Mouse (Mus musculus) c-Kit-negative CD71-positive TER-119-positive erythroid progenitor cells, embryonic 14.5 days (primary cell): ENCODE data around the gene Ebf1.

ENCODE experiments used
- DNase-seq: peaks from one replicate; pipeline ENCODE4 v3.0.0-alpha.2; 2013; ENCODE audit warnings: low read depth, low spot score

Ebf1 gene

GRCm38 (mm10) chr11:44837592-44837991 is 220.5 kb downstream of the Ebf1 start:
- DNase-seq: no peak

GRCm38 (mm10) chr11:44841127-44842056 is 224.3 kb downstream of the Ebf1 start:
- no peak for DNase-seq

GRCm38 (mm10) chr11:44851874-44852273 is 234.8 kb downstream of the Ebf1 start:
- no peak for DNase-seq

- DNase-seq: no peak
These were observed 235.8 kb downstream of the Ebf1 start for GRCm38 (mm10) chr11:44852921-44853320.

- DNase-seq: no peak
These were observed 237.4 kb downstream of the Ebf1 start for GRCm38 (mm10) chr11:44854496-44854895.

- DNase-seq: no peak
These were observed 244.0 kb downstream of the Ebf1 start for GRCm38 (mm10) chr11:44861108-44861507.

- DNase-seq: no peak
These were observed 246.8 kb downstream of the Ebf1 start for GRCm38 (mm10) chr11:44863910-44864309.

GRCm38 (mm10) chr11:44866476-44867149 is 249.5 kb downstream of the Ebf1 start:
- DNase-seq: no peak

GRCm38 (mm10) chr11:44867433-44867832 is 250.3 kb downstream of the Ebf1 start:
- DNase-seq: no peak

GRCm38 (mm10) chr11:44873876-44874275 is 256.8 kb downstream of the Ebf1 start:
- DNase-seq: no peak

- no peak for DNase-seq
These were observed 258.1 kb downstream of the Ebf1 start for GRCm38 (mm10) chr11:44875171-44875570.

GRCm38 (mm10) chr11:44881056-44881683 is 264.1 kb downstream of the Ebf1 start:
- no peak for DNase-seq

GRCm38 (mm10) chr11:44882476-44882970 is 265.4 kb downstream of the Ebf1 start:
- DNase-seq: no peak

GRCm38 (mm10) chr11:44884337-44884736 is 267.2 kb downstream of the Ebf1 start:
- DNase-seq: no peak

GRCm38 (mm10) chr11:44886897-44887296 is 269.8 kb downstream of the Ebf1 start:
- no peak for DNase-seq

GRCm38 (mm10) chr11:44887691-44888090 is 270.6 kb downstream of the Ebf1 start:
- no peak for DNase-seq

- DNase-seq: no peak
These were observed 271.3 kb downstream of the Ebf1 start for GRCm38 (mm10) chr11:44888390-44888789.

- no peak for DNase-seq
These were observed 275.9 kb downstream of the Ebf1 start for GRCm38 (mm10) chr11:44892814-44893521.

- DNase-seq: no peak
These were observed 276.9 kb downstream of the Ebf1 start for GRCm38 (mm10) chr11:44893986-44894385.

- DNase-seq: no peak
These were observed 277.7 kb downstream of the Ebf1 start for GRCm38 (mm10) chr11:44894798-44895197.

- DNase-seq: no peak
These were observed 278.8 kb downstream of the Ebf1 start for GRCm38 (mm10) chr11:44895893-44896292.
